Mouse (Mus musculus): Measurements from ENCODE around the gene Eif4g1.

Gene Eif4g1

DNA sequence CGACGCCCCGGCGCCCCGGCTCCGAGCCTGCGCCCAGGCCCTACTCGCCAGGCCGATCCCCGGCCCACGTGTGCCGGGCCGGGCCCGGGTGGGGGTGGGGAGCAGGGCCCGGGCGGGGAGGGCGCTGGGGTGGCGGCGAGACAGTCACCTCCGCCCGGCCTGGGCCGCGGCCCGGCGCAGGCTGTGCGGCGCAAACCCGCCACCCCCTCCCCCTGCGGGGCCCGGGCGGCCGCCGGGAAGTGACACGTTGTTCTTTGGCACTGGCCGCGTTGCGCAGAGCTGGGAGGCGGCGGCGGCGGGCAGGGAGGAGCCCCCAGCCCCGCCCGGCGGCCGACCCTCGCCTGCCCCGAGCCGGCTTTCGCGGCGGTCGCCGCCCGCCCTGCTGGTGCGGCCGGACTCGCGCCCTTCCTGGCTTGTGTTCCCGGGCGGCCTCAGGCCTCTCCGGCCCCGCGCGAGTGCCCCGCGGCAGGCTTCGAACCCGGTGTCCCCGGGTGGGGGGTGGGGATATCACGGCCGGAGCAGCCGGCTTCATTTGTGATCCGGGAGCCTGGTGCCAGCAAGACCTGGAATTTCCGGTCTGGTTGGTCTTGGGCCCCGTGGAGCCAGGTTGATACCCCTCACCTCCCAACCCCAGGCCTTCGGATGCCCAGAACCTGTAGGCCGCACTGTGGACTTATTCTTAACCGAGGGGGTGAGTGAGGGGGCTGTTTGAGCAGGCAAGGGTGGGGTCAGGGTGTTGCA lies 5.0 kb downstream of the Eif4g1 start:
- no peak for DNase-seq (ENCODE audit: low read depth)

DNA sequence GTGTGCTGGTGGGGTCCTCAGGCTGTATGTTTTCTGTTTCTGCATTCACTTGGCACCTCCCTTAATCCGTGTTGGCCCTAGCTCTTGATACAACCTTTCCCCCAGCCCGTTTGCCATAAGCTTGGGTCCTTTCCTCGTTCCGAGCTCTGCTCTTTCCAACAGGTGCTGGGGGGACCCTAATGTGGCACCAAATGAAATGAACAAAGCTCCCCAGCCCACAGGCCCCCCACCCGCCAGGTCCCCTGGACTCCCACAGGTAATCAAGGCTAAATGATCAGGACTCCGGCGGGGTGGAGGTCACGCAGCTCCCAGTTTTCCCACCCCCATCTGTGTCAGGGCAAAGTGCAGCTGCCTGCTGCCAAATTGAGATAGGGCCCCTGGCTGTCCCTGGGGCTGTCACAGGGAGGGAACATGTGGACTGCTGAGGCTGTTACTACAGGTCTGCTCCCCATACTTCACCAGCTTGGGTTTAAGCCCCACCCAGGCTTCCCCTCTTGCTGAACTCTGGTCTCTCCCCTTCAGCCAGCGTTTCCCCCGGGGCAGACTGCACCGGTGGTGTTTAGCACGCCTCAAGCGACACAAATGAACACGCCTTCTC lies 5.7 kb downstream of the Eif4g1 start:
- no peak for DNase-seq (ENCODE audit: low read depth)

DNA sequence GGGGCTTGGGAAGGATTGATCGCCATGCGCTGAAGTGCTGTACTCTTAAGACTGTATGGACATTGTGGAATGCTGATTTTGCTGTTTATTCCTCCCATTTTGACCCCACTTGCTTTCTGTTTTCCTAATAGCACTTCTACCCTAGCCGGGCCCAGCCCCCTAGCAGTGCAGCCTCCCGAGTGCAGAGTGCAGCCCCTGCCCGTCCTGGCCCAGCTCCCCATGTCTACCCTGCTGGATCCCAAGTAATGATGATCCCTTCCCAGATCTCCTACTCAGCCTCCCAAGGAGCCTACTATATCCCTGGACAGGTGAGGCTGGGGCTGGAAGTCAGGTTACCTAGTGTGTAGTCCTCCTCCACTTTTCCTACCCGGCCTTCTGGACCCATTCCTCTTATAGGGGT lies 7.1 kb downstream of the Eif4g1 start:
- DNase-seq (ENCODE audit: low read depth): no peak

DNA sequence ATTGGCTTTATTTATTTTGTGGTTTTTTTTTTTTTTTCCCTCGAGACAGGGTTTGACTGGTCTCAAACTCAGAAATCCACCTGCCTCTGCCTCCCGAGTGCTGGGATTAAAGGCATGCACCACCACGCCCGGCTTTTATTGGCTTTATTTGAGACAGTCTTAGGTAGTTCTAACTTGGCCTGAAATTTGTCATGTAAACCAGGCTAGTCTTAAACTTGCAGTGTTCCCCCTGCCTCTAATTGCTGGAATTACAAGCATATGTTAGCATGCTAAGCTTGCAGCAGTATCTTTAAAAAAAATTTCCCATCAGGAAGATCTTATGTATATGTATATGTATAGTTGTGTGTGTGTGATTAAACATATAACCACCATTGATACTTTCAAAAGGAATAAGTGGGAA lies 8.6 kb downstream of the Eif4g1 start:
- DNase-seq (ENCODE audit: low read depth): no peak

DNA sequence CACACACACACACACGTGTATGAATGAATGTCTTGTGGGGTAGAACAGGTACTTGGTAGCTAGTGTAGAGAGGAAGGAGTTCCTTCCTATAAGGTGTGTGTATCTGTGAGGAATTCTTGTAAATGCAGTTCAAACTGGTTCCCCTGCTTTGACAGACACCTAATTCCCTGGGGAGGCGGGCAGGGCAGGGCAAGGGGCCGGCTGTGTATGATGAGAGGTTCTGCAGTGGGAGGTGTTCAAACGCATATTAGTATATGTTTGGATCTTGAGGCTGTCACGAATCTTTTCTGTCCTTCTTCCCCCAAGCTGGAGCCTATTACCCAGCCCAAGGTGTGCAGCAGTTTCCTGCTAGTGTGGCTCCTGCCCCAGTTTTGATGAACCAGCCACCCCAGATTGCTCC lies 9.3 kb downstream of the Eif4g1 start:
- DNase-seq (ENCODE audit: low read depth): no peak

DNA sequence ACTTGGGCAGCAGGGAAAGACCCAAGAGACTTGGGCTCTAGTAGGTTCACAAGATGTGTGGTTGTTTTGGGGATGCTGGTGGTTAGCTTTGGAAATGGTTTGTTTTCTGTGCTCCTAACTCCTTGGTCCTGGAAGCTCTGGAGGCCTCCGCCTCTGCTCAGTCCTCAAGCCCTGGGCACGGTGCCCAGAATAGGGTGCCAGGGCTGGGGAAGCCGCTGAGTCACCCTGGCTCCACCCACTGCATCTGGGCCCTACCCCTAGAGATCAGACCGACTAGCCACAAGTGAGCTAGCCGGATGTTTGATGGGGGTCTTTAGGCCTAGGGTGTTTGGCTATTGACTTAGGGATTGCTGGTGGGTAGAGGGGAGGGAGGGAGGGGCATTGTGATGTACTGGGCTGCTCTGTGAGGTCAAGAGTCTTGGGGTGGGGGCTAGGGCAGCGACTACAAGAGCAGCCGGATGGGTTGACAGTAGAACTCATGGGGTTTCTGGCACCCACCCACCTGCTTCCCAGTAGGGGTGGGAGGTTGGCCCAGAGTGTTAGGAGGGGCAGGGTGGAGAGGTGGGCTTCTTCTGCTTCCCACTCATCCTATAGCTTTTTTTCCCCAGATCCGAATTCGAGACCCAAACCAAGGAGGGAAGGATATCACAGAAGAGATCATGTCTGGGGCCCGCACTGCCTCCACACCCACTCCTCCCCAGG lies 10.0 kb downstream of the Eif4g1 start:
- DNase-seq (ENCODE audit: low read depth): no peak

DNA sequence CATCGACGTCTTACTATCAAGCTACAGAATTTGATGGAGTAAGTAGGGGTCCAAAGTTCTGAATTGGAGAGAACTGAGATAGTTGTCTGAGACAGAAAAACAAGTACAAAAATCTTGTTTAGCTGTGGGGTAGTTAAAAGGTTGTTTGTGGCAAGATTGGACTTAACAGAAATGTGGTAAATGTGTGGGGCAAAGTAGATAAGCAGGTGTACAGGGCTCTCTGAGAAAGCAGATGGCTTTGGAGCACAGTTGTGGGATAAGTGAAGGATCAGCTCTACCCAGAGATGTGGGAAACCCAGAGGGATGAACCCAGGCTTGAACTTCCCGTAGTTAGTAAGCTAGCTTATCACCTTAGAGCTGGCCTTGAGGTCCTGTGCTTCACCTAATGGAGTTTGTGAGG lies 22.7 kb downstream of the Eif4g1 start:
- no peak for DNase-seq (ENCODE audit: low read depth)

DNA sequence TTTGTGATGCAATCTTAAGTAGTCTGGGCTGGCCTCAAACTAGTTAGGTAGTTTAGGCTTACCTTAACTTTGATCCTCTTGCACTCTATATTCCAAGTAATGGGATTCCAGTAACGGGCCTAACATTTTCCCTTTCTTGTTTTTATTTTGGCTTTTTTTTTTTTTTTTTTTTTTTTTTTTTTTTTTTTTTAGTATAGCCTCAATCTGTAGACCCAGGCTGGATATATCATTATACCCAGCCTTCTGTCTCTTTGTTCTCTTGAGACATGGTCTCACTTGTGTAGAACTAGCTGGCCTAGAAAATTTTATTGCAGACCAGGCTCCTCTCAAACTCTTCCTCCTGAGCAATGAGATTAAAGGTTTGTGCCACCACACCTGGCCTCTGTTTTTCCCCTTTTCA lies 23.5 kb downstream of the Eif4g1 start:
- no peak for DNase-seq (ENCODE audit: low read depth)

DNA sequence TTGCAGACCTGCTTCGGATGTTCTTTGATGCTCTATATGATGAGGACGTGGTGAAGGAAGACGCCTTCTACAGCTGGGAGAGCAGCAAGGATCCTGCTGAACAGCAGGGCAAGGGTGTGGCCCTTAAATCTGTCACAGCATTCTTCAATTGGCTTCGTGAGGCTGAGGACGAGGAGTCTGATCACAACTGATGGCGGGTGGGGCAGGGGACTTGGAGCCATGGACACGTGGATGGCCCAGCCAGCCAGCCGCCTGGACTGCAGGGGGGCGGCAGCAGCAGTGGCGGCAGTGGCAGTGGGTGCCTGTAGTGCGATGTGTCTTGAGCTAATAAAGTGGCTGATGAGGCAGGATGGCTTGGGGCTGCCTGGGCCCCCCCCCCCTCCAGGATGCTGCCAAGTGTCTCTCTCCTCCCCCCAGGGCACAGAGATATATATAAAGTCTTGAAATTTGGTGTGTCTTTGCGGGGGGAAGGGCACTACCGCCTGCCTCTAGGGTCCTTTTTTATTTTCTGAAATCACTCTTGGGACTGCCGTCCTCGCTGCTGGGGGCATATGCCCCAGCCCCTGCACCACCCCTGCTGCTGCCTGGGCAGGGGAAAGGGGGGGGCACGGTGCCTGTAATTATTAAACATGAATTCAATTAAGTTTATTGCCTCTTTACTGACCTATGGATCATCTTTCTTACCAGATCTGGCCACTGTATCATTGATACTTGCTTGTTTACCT lies 24.3 kb downstream of the Eif4g1 start:
- DNase-seq (ENCODE audit: low read depth): no peak

DNA sequence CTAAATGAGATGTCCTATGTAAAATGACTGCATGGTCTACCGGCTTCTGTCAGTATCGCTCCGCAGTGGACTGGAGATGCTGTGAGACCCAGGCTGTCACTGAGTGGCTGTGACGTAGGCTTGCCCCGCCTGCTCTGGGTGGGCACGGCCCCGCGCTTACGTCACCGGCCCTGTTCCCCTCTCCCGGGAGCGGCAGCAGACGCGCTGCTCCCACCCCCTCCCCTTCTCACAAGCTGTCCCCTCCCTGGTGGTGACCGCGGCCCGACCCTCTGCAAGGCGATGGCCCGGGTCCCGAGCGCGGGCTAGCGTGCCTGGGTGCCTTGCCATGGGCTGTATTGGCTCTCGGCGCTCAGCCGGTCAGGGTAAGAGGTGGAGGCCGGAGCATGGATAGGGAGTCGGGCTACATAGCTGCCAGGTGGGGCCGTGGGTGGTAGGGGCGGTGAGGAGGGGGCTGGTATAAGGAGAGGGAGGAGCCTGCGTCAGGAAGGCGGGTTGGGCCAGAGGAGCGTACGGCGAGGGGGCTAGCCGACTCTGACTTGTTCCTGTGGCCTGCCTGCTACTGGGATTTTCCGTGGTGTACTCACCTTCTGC lies 25.1 kb downstream of the Eif4g1 start, which contains the start of gene Fam131a:
Fam131a (plus strand) TSS at position 131 of the 591 bp plus-strand sequence.
- no peak for DNase-seq (ENCODE audit: low read depth)

DNA sequence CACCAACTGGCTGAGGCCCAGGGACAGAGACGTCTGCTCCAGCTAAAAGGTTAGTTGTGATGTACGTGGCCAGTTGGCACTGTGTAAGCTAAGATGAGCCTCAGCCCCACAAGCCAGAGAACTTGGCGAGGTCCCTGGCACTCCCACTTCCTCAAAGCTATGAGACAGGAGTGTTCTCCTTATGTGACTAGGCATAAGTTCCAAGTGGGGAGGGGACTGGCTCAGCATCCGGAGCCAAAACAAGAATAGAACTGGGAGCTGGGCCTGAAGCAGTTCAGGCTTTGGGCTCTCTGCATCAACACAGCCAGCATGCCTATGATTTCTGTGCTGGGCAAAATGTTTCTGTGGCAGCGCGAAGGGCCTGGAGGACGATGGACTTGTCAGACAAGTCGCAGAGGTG lies 26.7 kb downstream of the Eif4g1 start:
- DNase-seq (ENCODE audit: low read depth): no peak

DNA sequence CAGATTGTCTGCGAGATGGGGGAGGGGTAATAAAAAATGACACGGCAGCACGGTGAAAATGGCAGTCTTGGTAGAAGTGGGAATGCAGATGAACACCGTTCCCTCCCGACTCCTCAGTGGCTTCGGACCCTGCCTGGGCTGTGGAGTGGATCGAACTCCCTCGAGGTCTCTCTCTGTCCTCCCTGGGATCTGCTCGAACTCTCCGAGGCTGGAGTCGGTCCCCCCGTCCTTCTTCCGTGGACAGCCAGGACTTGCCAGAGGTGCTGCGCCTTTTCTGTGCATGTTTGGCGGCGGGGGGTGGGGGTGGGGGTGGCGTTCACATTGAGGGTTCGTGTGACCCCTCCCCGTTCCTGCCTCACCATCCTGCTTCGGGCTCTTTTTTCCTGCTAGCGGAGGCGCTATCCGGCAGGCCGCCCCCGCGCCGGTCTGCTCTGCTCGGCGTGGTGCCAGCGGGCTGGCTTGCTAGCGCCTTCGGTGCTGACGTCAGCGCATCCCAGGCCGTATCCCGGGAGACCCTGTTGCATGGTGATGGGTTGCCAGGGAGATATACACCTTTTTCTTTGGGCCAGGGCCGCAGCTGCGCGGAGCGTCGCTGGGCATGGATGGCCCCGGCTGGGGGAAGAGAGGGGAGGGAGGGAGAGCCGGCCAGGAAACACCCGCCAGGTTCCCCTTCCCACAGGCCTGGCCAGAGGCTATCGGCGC lies 27.7 kb downstream of the Eif4g1 start:
- DNase-seq (ENCODE audit: low read depth): no peak

DNA sequence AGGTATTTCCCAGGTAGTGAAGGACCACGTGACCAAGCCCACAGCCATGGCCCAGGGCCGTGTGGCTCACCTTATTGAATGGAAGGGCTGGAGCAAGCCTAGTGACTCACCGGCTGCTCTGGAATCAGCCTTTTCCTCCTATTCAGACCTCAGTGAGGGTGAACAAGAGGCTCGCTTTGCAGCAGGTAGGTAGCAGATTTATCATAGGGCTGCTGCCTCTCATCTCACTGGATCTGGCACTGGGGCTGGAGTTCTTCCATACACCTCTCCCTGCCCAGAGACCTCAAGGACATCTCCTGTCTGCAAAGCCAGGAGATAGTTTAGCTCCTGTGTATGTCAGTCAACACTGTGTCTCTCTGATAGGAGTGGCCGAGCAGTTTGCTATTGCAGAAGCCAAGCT lies 31.2 kb downstream of the Eif4g1 start:
- no peak for DNase-seq (ENCODE audit: low read depth)

DNA sequence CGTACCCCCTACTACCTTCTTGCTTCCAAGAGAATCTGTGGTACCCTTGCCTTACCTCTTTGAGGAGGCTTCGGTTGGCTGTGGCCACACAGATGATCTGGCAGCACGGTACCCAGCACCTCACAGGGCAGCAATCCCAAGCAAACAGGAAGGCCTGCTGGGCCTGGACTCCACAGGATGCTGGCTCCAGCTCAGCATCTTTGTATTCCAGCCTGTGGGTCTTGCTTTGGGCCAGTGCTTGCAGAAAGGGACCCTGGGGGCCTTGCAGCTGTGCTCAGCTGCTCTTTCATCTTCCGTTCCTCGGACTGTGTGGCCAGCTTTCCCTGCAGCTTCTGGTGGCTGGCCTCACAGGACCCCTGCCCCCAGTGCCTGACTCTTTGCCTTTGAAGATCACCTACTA lies 31.9 kb downstream of the Eif4g1 start:
- DNase-seq (ENCODE audit: low read depth): no peak

DNA sequence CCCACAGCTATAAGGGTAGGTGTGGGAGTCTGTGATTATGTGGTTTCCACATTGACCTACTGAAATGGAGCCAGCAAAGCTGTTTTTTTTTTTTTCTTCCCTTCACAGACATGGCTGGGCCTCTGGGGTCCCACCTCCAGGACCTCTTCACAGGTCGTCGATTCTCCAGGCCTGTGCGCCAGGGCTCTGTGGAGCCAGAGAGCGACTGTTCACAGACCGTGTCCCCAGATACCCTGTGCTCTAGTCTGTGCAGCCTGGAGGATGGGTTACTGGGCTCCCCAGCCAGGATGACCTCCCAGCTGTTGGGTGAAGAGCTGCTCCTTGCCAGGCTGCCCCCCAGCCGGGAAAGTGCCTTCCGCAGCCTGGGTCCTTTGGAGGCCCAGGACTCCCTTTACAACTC lies 33.2 kb downstream of the Eif4g1 start:
- no peak for DNase-seq (ENCODE audit: low read depth)

DNA sequence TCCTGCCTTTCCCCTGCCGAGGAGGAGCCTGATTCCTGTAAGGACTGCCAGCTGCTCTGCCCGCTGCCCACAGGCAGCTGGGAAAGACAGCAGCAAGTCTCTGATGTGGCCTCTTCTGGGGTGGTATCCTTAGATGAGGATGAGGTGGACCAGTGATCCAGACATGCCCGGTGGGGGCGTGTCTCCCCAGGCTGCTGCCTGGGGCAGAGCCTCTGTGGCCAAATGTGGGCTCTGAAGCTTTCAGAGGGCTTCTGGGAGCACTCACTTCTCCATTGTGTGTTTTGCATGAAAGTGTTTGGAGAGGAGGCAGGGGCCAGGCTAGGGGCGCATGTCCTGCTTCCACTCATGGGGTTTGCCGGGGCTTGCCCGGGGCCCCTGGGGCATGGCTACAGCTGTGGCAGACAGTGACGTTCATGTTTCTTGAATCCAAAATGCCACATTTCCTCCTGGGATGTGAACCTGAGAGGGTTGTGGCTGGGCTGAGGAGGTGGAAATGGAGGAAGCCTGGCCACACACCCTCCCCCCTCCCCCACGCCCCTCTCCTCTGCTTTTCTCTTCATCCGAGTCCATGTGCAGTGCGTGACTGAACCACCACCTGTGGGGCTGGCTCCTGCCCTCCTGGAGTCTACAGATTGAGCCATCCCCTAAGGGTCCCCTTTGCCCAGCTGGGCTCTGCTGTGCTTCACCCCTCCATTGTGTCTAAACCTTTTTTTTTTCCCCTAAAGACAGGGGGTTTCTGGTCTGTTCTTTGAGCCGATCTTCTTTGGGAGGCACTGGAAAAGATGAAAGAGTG lies 33.8 kb downstream of the Eif4g1 start:
- no peak for DNase-seq (ENCODE audit: low read depth)

DNA sequence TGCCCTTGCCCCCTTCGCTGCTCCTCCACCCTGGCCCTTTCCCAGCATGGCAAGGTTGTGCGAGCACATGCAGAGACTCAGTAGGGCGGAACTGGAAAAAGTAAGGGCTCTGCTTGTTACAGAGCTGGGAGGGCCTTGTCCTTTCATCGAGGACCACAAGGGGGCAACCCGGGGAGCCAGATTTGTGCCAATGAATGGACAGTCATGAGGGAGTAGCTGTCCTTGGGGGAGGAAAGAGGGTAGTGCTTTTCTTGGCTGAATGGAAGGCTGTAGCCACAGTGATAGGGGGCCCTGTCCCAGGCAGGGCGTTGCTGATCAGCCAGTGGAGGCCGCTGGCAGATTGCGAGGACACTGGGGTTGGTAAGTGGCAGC lies 34.4 kb downstream of the Eif4g1 start:
- peak; percentile 77 for DNase-seq (ENCODE audit: low read depth)

DNA sequence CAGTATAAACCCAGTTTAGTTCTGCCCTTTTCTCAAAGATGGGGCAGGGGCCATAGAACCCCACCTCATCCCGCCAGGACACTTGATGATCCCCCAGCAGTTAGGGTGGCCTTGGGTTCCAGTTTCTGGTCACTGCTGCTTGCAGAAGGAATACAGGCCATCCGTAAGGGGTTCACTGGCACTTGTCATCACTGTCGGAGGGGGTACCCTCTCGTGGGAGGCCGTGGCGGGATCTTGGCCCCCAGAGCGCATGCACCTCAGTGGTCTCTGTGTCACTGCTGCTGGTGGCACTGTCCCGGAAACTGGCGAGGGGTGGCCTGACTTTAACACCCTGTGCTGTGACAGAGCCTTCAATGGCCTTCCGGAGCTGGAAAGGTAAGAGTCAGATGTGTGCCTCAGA lies 35.0 kb downstream of the Eif4g1 start:
- DNase-seq (ENCODE audit: low read depth): no peak

DNA sequence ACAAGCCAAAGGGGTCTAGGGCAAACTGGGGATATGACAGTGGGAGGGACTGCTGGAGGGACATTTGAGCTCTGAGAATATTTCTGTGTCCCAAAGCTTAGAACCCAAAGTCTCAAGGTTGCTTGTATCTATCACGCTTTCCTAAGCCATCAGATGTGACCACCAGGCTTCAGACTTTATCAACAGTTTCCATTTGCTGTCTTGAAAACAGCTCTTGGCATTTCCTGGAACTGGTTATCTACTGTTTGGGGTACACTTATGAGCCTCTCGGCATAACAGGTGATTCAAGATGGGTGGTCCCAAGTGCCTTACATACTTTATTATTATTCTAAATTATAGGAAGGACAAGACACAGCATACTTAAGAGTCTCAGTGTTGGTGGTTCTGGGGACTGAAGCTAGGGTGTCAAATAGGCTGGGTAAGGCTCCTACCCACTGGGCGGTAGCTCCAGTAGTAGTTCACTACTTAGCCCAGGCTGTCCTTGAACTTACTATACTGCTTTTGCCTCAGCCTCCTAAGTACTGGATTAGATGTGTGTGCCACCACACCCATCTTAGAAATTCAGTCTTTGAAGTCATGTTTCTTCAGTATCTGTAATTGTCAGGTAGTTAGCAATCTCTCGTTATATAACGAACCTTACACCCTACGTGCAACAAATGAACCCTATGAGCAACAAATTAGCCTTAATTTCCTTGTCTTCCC lies 35.7 kb downstream of the Eif4g1 start:
- peak; percentile 81 for DNase-seq (ENCODE audit: low read depth)

DNA sequence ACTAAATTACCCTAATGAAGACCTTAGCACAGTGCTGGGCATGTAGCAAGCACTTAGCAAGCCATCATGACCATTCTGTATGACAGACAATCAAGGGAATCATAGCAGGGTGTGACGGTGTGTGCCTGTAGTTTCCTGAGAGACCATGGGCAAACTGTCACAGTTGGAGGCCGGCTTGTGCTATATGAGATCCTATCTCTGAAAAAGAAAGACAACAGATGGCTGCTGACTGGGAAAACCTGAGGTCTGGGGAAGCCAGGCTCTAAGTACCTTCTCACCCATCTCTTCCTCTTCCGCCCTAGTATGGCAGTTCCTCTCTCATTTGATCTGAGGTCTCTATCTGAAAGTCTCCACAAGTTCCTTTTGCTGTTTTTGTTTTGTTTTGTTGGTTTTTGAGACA lies 37.7 kb downstream of the Eif4g1 start:
- DNase-seq (ENCODE audit: low read depth): no peak
